Mouse (Mus musculus): ENCODE data around the gene Nedd9. TPM values are rescaled to one million over a fixed set of nuclear protein-coding genes. Genes with fewer than 3 reads are reported as not detected.

Gene Nedd9
- polyA plus RNA-seq, 1 experiment from 2014 or later = 65.3 TPM

GRCm38 (mm10) chr13:41502136-41502916 is 15.2 kb upstream of the Nedd9 start:
- no peaks in the 10 kb centered on the region for H3K36me3 ChIP-seq (ENCODE audit: control insufficient read depth, insufficient read depth, low read length)
- H3K4me3 ChIP-seq (ENCODE audit: low read depth, low read length) = no peak overlapping the region
- no peak for ATAC-seq (ENCODE audit: insufficient read depth, low FRiP score, low TSS enrichment)
- 63% methylated on average over 12 of the region's 12 CpGs for WGBS
- H3K9ac ChIP-seq (ENCODE audit: low read length) = no peak overlapping the region
- no peak overlapping the region for H3K4me2 ChIP-seq (ENCODE audit: low read depth)
- no peaks in the 10 kb centered on the region for H3K27me3 ChIP-seq (ENCODE audit: control insufficient read depth, insufficient read depth, low read length)
- no peaks in the 10 kb centered on the region for H3K4me1 ChIP-seq (ENCODE audit: control insufficient read depth, insufficient read depth, low read length)
- no peak for DNase-seq (ENCODE audit: low spot score)
- no peaks in the 10 kb centered on the region for H3K9me3 ChIP-seq (ENCODE audit: control insufficient read depth, low read length)
- no peak overlapping the region for H3K27ac ChIP-seq (ENCODE audit: low read depth, low read length)

- no peak for ATAC-seq (ENCODE audit: insufficient read depth, low FRiP score, low TSS enrichment)
- 91% methylated on average over 3 of the region's 3 CpGs for WGBS
- no peak for DNase-seq (ENCODE audit: low spot score)
- Histone ChIP-seq H3K9ac (ENCODE audit: low read length) (no peak overlapping the region), H3K4me2 (ENCODE audit: low read depth) (no peak overlapping the region), H3K9me3 (ENCODE audit: control insufficient read depth, low read length) (no peaks in the 10 kb centered on the region), H3K4me3 (ENCODE audit: low read depth, low read length) (no peak overlapping the region), H3K36me3 (ENCODE audit: control insufficient read depth, insufficient read depth, low read length) (no peaks in the 10 kb centered on the region), H3K27ac (ENCODE audit: low read depth, low read length) (no peak overlapping the region), H3K27me3 (ENCODE audit: control insufficient read depth, insufficient read depth, low read length) (no peaks in the 10 kb centered on the region), H3K4me1 (ENCODE audit: control insufficient read depth, insufficient read depth, low read length) (no peaks in the 10 kb centered on the region)
These were observed 13.6 kb upstream of the Nedd9 start for GRCm38 (mm10) chr13:41500793-41501192.

GRCm38 (mm10) chr13:41498611-41499121 is 11.5 kb upstream of the Nedd9 start:
- Histone ChIP-seq H3K4me2 (ENCODE audit: low read depth) (no peak overlapping the region), H3K4me3 (ENCODE audit: low read depth, low read length) (no peak overlapping the region), H3K9me3 (ENCODE audit: control insufficient read depth, low read length) (no peaks in the 10 kb centered on the region), H3K36me3 (ENCODE audit: control insufficient read depth, insufficient read depth, low read length) (no peaks in the 10 kb centered on the region), H3K4me1 (ENCODE audit: control insufficient read depth, insufficient read depth, low read length) (no peaks in the 10 kb centered on the region), H3K27ac (ENCODE audit: low read depth, low read length) (no peak overlapping the region), H3K9ac (ENCODE audit: low read length) (no peak overlapping the region), H3K27me3 (ENCODE audit: control insufficient read depth, insufficient read depth, low read length) (no peaks in the 10 kb centered on the region)
- DNase-seq (ENCODE audit: low spot score) (no peak), ATAC-seq (ENCODE audit: insufficient read depth, low FRiP score, low TSS enrichment) (no peak)
- WGBS = 85% methylated on average over 2 of the region's 2 CpGs

- ATAC-seq (ENCODE audit: insufficient read depth, low FRiP score, low TSS enrichment) = no peak
- H3K4me1 ChIP-seq (ENCODE audit: control insufficient read depth, insufficient read depth, low read length) = no peaks in the 10 kb centered on the region
These were observed 7.5 kb upstream of the Nedd9 start for GRCm38 (mm10) chr13:41494681-41495080.

GRCm38 (mm10) chr13:41491981-41492702 is 5.0 kb upstream of the Nedd9 start:
- Histone ChIP-seq H3K9me3 (ENCODE audit: control insufficient read depth, low read length) (no peaks in the 10 kb centered on the region), H3K27me3 (ENCODE audit: control insufficient read depth, insufficient read depth, low read length) (no peaks in the 10 kb centered on the region), H3K27ac (ENCODE audit: low read depth, low read length) (no peak overlapping the region), H3K4me1 (ENCODE audit: control insufficient read depth, insufficient read depth, low read length) (no peaks in the 10 kb centered on the region), H3K9ac (ENCODE audit: low read length) (no peak overlapping the region), H3K4me3 (ENCODE audit: low read depth, low read length) (no peak overlapping the region), H3K4me2 (ENCODE audit: low read depth) (no peak overlapping the region), H3K36me3 (ENCODE audit: control insufficient read depth, insufficient read depth, low read length) (no peaks in the 10 kb centered on the region)
- ATAC-seq (ENCODE audit: insufficient read depth, low FRiP score, low TSS enrichment) (no peak), DNase-seq (ENCODE audit: low spot score) (no peak)
- WGBS = 76% methylated on average over 8 of the region's 8 CpGs

More at GRCm38 (mm10) chr13:41494681-41495080, 7.5 kb upstream of the Nedd9 start:
- no peaks in the 10 kb centered on the region for H3K36me3 ChIP-seq (ENCODE audit: control insufficient read depth, insufficient read depth, low read length)
- no peak for DNase-seq (ENCODE audit: low spot score)
- H3K27me3 ChIP-seq (ENCODE audit: control insufficient read depth, insufficient read depth, low read length) = no peaks in the 10 kb centered on the region
- WGBS = 93% methylated on average over 2 of the region's 2 CpGs
- no peak overlapping the region for H3K27ac ChIP-seq (ENCODE audit: low read depth, low read length)
- no peak overlapping the region for H3K4me3 ChIP-seq (ENCODE audit: low read depth, low read length)
- no peaks in the 10 kb centered on the region for H3K9me3 ChIP-seq (ENCODE audit: control insufficient read depth, low read length)
- H3K9ac ChIP-seq (ENCODE audit: low read length) = no peak overlapping the region
- H3K4me2 ChIP-seq (ENCODE audit: low read depth) = no peak overlapping the region

GRCm38 (mm10) chr13:41491522-41491921 is 4.4 kb upstream of the Nedd9 start:
- DNase-seq (ENCODE audit: low spot score) (no peak), ATAC-seq (ENCODE audit: insufficient read depth, low FRiP score, low TSS enrichment) (no peak)
- no peak overlapping the region for H3K27ac ChIP-seq (ENCODE audit: low read depth, low read length)
- H3K4me2 ChIP-seq (ENCODE audit: low read depth) = no peak overlapping the region
- 75% methylated on average over 7 of the region's 7 CpGs for WGBS
- H3K27me3 ChIP-seq (ENCODE audit: control insufficient read depth, insufficient read depth, low read length) = no peaks in the 10 kb centered on the region
- H3K36me3 ChIP-seq (ENCODE audit: control insufficient read depth, insufficient read depth, low read length) = no peaks in the 10 kb centered on the region
- H3K4me1 ChIP-seq (ENCODE audit: control insufficient read depth, insufficient read depth, low read length) = no peaks in the 10 kb centered on the region
- no peaks in the 10 kb centered on the region for H3K9me3 ChIP-seq (ENCODE audit: control insufficient read depth, low read length)
- no peak overlapping the region for H3K4me3 ChIP-seq (ENCODE audit: low read depth, low read length)
- no peak overlapping the region for H3K9ac ChIP-seq (ENCODE audit: low read length)

- ATAC-seq (ENCODE audit: insufficient read depth, low FRiP score, low TSS enrichment) (no peak), DNase-seq (ENCODE audit: low spot score) (no peak)
- H3K4me3 ChIP-seq (ENCODE audit: low read depth, low read length) = no peak overlapping the region
- no peaks in the 10 kb centered on the region for H3K4me1 ChIP-seq (ENCODE audit: control insufficient read depth, insufficient read depth, low read length)
- no peaks in the 10 kb centered on the region for H3K27me3 ChIP-seq (ENCODE audit: control insufficient read depth, insufficient read depth, low read length)
- H3K9ac ChIP-seq (ENCODE audit: low read length) = no peak overlapping the region
- no peaks in the 10 kb centered on the region for H3K36me3 ChIP-seq (ENCODE audit: control insufficient read depth, insufficient read depth, low read length)
- no peak overlapping the region for H3K4me2 ChIP-seq (ENCODE audit: low read depth)
- no peaks in the 10 kb centered on the region for H3K9me3 ChIP-seq (ENCODE audit: control insufficient read depth, low read length)
- H3K27ac ChIP-seq (ENCODE audit: low read depth, low read length) = no peak overlapping the region
- 65% methylated on average over 8 of the region's 8 CpGs for WGBS
These were observed 3.1 kb upstream of the Nedd9 start for GRCm38 (mm10) chr13:41490282-41490681.

GRCm38 (mm10) chr13:41489705-41490275 is 2.6 kb upstream of the Nedd9 start:
- Histone ChIP-seq H3K9ac (ENCODE audit: low read length) (no peak overlapping the region), H3K36me3 (ENCODE audit: control insufficient read depth, insufficient read depth, low read length) (no peaks in the 10 kb centered on the region), H3K4me3 (ENCODE audit: low read depth, low read length) (no peak overlapping the region), H3K9me3 (ENCODE audit: control insufficient read depth, low read length) (no peaks in the 10 kb centered on the region), H3K4me2 (ENCODE audit: low read depth) (no peak overlapping the region), H3K4me1 (ENCODE audit: control insufficient read depth, insufficient read depth, low read length) (no peaks in the 10 kb centered on the region), H3K27me3 (ENCODE audit: control insufficient read depth, insufficient read depth, low read length) (no peaks in the 10 kb centered on the region), H3K27ac (ENCODE audit: low read depth, low read length) (no peak overlapping the region)
- no peak for ATAC-seq (ENCODE audit: insufficient read depth, low FRiP score, low TSS enrichment)
- 65% methylated on average over 9 of the region's 9 CpGs for WGBS
- no peak for DNase-seq (ENCODE audit: low spot score)
